ENCODE assay signal across 8 mouse cellular contexts in genomic region chr1:58503793-58504370, GRCm38 (mm10). TPM values are rescaled to one million over a fixed set of nuclear protein-coding genes. Genes with fewer than 3 reads are reported as not detected.
DNase-seq lines count a peak whose midpoint lies in the region; ATAC-seq lines count a peak whose summit lies in the region.

No protein-coding gene starts in this region.

- peaks cover 48% of the 10 kb centered on the region for H3K36me3 ChIP-seq in megakaryocyte, embryonic 14.5 days (replicated peaks; ENCODE audit: low read length)
- H3K36me3 ChIP-seq in embryonic facial prominence, embryonic 13.5 days: peaks cover 38% of the 10 kb centered on the region
- peaks cover 8% of the 10 kb centered on the region; the same call in 1 of the 2 replicates for H3K36me3 ChIP-seq in limb, embryonic 11.5 days (ENCODE audit: control insufficient read depth, insufficient read depth, low read length)
- peaks cover 10% of the 10 kb centered on the region for H3K36me3 ChIP-seq in splenic B cell, adult 2 months (ENCODE audit: control insufficient read depth, insufficient read depth, low read length, poor library complexity, severe bottlenecking)

- H3K27me3 ChIP-seq in megakaryocyte, embryonic 14.5 days (replicated peaks): no peaks in the 10 kb centered on the region
- H3K27me3 ChIP-seq in embryonic facial prominence, embryonic 13.5 days: no peaks in the 10 kb centered on the region
- no peaks in the 10 kb centered on the region for H3K27me3 ChIP-seq in limb, embryonic 11.5 days (ENCODE audit: control insufficient read depth, insufficient read depth, low read length)
- H3K27me3 ChIP-seq in splenic B cell, adult 2 months (ENCODE audit: control insufficient read depth, insufficient read depth, low read length, poor library complexity, severe bottlenecking): no peaks in the 10 kb centered on the region

- DNase-seq in limb, embryonic 11.5 days (ENCODE audit: low spot score): no peak
- DNase-seq in splenic B cell, adult 2 months (ENCODE audit: low read depth, low spot score): peak; percentile 9
- no peak for DNase-seq in left cerebral cortex, postnatal 36 days (ENCODE audit: low spot score in 2 of 2)
- DNase-seq in gastrocnemius, postnatal 4 days (ENCODE audit: low spot score in 2 of 2): no peak
- no peak for DNase-seq in lung, postnatal 10 days

- peak overlapping the region; percentile 100 for H3K4me3 ChIP-seq in megakaryocyte, embryonic 14.5 days (replicated peaks)
- peak overlapping the region; percentile 98 for H3K4me3 ChIP-seq in embryonic facial prominence, embryonic 13.5 days
- peak overlapping the region; percentile 98 for H3K4me3 ChIP-seq in limb, embryonic 11.5 days (ENCODE audit: low read depth, low read length)

- intact Hi-C loops in left cerebral cortex, postnatal 36 days (cut with DNase I): no loop called here

- peak overlapping the region; percentile 94 for H3K9ac ChIP-seq in embryonic facial prominence, embryonic 13.5 days
- H3K9ac ChIP-seq in limb, embryonic 11.5 days (ENCODE audit: low read length): peak overlapping the region; percentile 89

- H3K27ac ChIP-seq in embryonic facial prominence, embryonic 13.5 days: peak overlapping the region; percentile 89
- H3K27ac ChIP-seq in limb, embryonic 11.5 days (replicated peaks; ENCODE audit: low read depth, low read length): no peak overlapping the region; the same call in 1 of the 2 replicates

- peaks cover 24% of the 10 kb centered on the region for H3K9me3 ChIP-seq in megakaryocyte, embryonic 14.5 days
- H3K9me3 ChIP-seq in embryonic facial prominence, embryonic 13.5 days: peaks cover 28% of the 10 kb centered on the region
- peaks cover 9% of the 10 kb centered on the region for H3K9me3 ChIP-seq in limb, embryonic 11.5 days (ENCODE audit: control insufficient read depth, low read length)

- H3K4me2 ChIP-seq in embryonic facial prominence, embryonic 13.5 days: peak overlapping the region; percentile 84
- H3K4me2 ChIP-seq in limb, embryonic 11.5 days (ENCODE audit: low read depth, severe bottlenecking): peak overlapping the region; percentile 78

- no peak for ATAC-seq in megakaryocyte, adult 5-6 weeks (ENCODE audit: poor library complexity, severe bottlenecking)
- no peak for ATAC-seq in embryonic facial prominence, embryonic 13.5 days (ENCODE audit: insufficient number of reproducible peaks, insufficient read depth, low FRiP score, low TSS enrichment, low read depth)
- no peak for ATAC-seq in limb, embryonic 11.5 days (ENCODE audit: insufficient number of reproducible peaks, low FRiP score, low TSS enrichment, low read depth)

- 22% methylated on average over 9 of the region's 9 CpGs for WGBS in embryonic facial prominence, embryonic 13.5 days
- 30% methylated on average over 9 of the region's 9 CpGs for WGBS in limb, embryonic 11.5 days

- H3K4me1 ChIP-seq in megakaryocyte, embryonic 14.5 days: peaks cover 23% of the 10 kb centered on the region
- H3K4me1 ChIP-seq in embryonic facial prominence, embryonic 13.5 days: peaks cover 11% of the 10 kb centered on the region
- peaks cover 8% of the 10 kb centered on the region for H3K4me1 ChIP-seq in limb, embryonic 11.5 days (ENCODE audit: control insufficient read depth, insufficient read depth, low read length)

RNA-seq across cellular contexts. Expression of gene Orc2, which starts 1.0 kb away (rescaled TPM):
- polyA plus RNA-seq in megakaryocyte, embryonic 14.5 days (2012; ENCODE audit: insufficient read depth, low replicate concordance): 1.7 and 23.4 TPM in 2 replicates
- 20.1 and 21.2 TPM in 2 replicates for total RNA-seq in megakaryocyte, adult 5-6 weeks (2015)
- 46.7 and 61.8 TPM in 2 replicates for total RNA-seq in megakaryocyte, adult 5-6 weeks (2017)
- 34.9 and 36.5 TPM in 2 replicates for polyA plus RNA-seq in embryonic facial prominence, embryonic 13.5 days (2015; fragmentation: Nextera tagmentation; extraction: Ambion mirVana)
- polyA plus RNA-seq in limb, embryonic 11.5 days (2014; fragmentation: Nextera tagmentation; extraction: Ambion mirVana): 53.6 and 56.7 TPM in 2 replicates
- total RNA-seq in left cerebral cortex, postnatal 36 days (2021): 10 to 100 TPM; 29.6 to 32.4 TPM
- 10 to 100 TPM; 18.1 to 21.1 TPM for total RNA-seq in gastrocnemius, postnatal 4 days (2021)

RNA-seq across cellular contexts. Expression of gene Ppil3, which starts 58.6 kb away (rescaled TPM):
- polyA plus RNA-seq in megakaryocyte, embryonic 14.5 days (2012; ENCODE audit: insufficient read depth, low replicate concordance): 1.5 and 17.3 TPM in 2 replicates
- 60.5 and 62.9 TPM in 2 replicates for total RNA-seq in megakaryocyte, adult 5-6 weeks (2015)
- total RNA-seq in megakaryocyte, adult 5-6 weeks (2017): 51.3 and 55.5 TPM in 2 replicates
- polyA plus RNA-seq in embryonic facial prominence, embryonic 13.5 days (2015; fragmentation: Nextera tagmentation; extraction: Ambion mirVana): 55.7 and 66.1 TPM in 2 replicates
- 57.2 and 64.1 TPM in 2 replicates for polyA plus RNA-seq in limb, embryonic 11.5 days (2014; fragmentation: Nextera tagmentation; extraction: Ambion mirVana)
- total RNA-seq in left cerebral cortex, postnatal 36 days (2021): 10 to 100 TPM; 27.1 to 27.9 TPM
- total RNA-seq in gastrocnemius, postnatal 4 days (2021): 10 to 100 TPM; 24.8 to 25.9 TPM

RNA-seq across cellular contexts. Expression of gene Nif3l1, which starts 58.9 kb away (rescaled TPM):
- polyA plus RNA-seq in megakaryocyte, embryonic 14.5 days (2012; ENCODE audit: insufficient read depth, low replicate concordance): 4.4 and 4.8 TPM in 2 replicates
- total RNA-seq in megakaryocyte, adult 5-6 weeks (2015): 17.0 and 20.6 TPM in 2 replicates
- total RNA-seq in megakaryocyte, adult 5-6 weeks (2017): 22.5 and 26.7 TPM in 2 replicates
- polyA plus RNA-seq in embryonic facial prominence, embryonic 13.5 days (2015; fragmentation: Nextera tagmentation; extraction: Ambion mirVana): 51.6 and 52.9 TPM in 2 replicates
- 68.4 and 68.8 TPM in 2 replicates for polyA plus RNA-seq in limb, embryonic 11.5 days (2014; fragmentation: Nextera tagmentation; extraction: Ambion mirVana)
- total RNA-seq in left cerebral cortex, postnatal 36 days (2021): 10 to 100 TPM; 15.9 to 21.6 TPM
- total RNA-seq in gastrocnemius, postnatal 4 days (2021): 10 to 100 TPM; 13.8 to 14.1 TPM
